Mouse (Mus musculus): ENCODE results near the gene Izumo1r. TPM values are rescaled to one million over a fixed set of nuclear protein-coding genes. Genes with fewer than 3 reads are reported as not detected.
A peak's percentile ranks its signal among the peaks of the same experiment; 100 is the strongest.

Gene Izumo1r
- polyA plus RNA-seq, 1 experiment from 2014 or later, result 0.15 TPM

DNA sequence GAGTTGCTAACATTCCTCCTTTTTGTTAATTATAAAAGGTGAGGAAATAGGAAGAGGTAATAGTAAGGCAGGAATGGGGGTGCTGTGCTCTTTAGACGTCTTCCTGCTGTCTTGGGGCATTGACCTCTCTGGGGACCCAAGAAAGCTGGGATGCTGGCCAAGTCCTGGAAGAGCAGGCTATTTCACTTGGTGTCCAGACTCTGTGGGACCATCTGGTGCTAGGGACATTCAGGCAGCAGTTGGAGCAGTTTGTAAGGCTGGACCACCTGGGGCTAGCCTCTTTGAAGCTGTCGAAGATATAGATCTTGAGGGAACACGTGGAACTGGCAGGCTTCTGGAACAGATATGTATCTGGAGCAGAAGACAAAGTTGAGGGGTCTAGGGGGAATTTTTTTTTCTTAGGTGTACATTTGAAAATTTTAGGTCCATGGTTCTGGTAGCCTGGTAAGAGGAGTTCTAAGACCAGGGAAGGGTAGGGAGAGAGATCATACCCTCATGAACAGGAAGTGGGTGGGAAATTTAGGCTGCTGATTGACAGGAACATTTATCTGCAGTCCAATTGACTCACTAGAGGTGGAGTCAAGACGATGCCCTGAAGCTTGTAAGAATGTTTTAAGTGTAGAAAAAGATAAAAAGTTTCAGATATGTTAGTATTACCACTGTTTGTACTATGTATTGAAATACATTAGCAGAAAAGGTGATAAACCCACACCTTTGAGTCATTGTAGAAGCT is 46.7 kb downstream of the Izumo1r start:
- H3K9me3 ChIP-seq, result no peaks in the 10 kb centered on the region
- peaks cover 52% of the 10 kb centered on the region for H3K27me3 ChIP-seq (replicated peaks; ENCODE audit: low read depth, poor library complexity, severe bottlenecking)
- WGBS, result 60% methylated on average over 4 of the region's 4 CpGs
- H3K4me3 ChIP-seq, result no peak overlapping the region
- H3K36me3 ChIP-seq (replicated peaks), result no peaks in the 10 kb centered on the region
- peaks cover 10% of the 10 kb centered on the region for H3K4me1 ChIP-seq
- no peak overlapping the region for H3K27ac ChIP-seq (replicated peaks)
- DNase-seq (ENCODE audit: low spot score), result no peak

DNA sequence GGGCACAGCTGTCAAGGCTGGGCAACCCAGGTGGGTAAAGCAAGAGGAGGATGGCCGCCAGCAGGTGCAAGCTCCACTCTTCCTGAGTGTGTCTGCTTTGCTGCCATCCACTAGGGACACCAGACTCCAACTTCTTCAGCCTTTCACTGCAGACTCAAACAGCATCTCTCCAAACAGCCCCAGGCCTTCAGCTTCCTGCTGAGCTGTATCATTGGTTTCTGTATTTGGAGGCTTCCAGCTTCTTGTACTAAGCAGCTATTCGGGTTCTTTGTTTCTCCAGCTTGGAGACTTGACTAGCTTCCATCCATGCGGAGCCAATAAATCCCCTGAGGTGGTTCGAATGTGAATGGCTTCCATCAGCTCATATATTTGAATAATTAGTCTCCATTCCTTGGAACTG is 49.2 kb downstream of the Izumo1r start:
- Histone ChIP-seq H3K36me3 (replicated peaks) (no peaks in the 10 kb centered on the region), H3K27me3 (replicated peaks; ENCODE audit: low read depth, poor library complexity, severe bottlenecking) (peaks cover 27% of the 10 kb centered on the region), H3K9me3 (peaks cover 5% of the 10 kb centered on the region; the same call in 1 of the 2 replicates), H3K4me1 (no peaks in the 10 kb centered on the region; the same call in 1 of the 2 replicates), H3K4me3 (no peak overlapping the region), H3K27ac (replicated peaks) (no peak overlapping the region)
- WGBS, result 63% methylated on average over 4 of the region's 4 CpGs
- no peak for DNase-seq (ENCODE audit: low spot score)

DNA sequence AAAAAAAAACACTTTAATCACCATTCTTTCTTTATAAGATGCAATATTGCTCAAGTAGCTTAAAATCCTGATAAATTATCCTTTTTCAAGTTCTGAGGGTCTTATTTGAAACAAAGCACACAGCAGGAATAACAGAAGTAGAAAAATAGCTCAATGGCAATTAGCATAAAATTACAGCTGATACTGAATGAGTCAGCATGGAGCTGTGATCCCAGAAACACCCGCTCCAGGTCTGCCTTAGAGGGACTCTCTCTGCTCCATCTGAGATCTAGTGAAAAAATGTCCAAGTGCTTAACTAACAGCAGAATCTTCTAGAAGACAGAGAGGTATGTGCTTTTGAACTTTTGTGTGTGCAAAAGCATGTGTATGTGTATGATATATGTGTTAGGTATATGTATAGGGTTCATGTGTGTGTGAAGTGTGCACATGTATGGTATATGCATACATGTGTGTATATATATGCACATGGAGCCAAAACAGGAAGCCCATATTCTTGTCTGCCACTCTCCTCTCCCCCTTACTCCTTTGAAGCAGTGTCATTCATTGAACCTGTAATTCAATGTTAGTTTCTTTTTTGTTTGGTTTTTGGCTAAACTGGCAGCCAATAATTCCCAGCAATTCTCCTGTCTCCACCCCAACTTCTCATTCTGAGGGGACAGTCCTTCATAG is 55.3 kb downstream of the Izumo1r start:
- H3K27me3 ChIP-seq (replicated peaks; ENCODE audit: low read depth, poor library complexity, severe bottlenecking), result no peaks in the 10 kb centered on the region
- 68% methylated on average over 1 of the region's 1 CpGs for WGBS

DNA sequence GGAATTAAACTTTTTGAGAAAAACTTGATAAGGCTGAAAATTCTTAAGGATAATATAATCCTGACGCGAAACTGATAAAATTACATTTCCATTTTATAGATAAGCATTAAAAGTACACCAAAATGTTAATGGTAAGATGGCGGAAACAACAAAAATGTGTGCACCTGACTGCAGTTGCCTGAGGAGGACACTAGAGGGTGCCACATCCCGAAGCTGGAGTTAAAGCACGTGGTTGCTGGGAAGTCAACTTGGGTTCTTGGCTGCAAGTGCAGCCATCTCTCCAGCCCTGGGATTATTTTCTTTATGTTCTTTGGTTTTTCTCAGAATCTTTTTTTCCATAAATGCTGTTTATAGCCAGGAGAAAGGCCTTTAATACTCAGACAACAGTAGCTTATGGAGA is 57.3 kb downstream of the Izumo1r start:
- H3K27me3 ChIP-seq (replicated peaks; ENCODE audit: low read depth, poor library complexity, severe bottlenecking), result no peaks in the 10 kb centered on the region
- 49% methylated on average over 5 of the region's 5 CpGs for WGBS
- no peaks in the 10 kb centered on the region for H3K36me3 ChIP-seq (replicated peaks)
- no peak overlapping the region for H3K27ac ChIP-seq (replicated peaks)
- peaks cover 3% of the 10 kb centered on the region; the same call in 1 of the 2 replicates for H3K9me3 ChIP-seq
- DNase-seq (ENCODE audit: low spot score), result peak; percentile 36
- no peaks in the 10 kb centered on the region for H3K4me1 ChIP-seq
- no peak overlapping the region for H3K4me3 ChIP-seq

More for the DNA sequence above, 55.3 kb downstream of the Izumo1r start:
- Histone ChIP-seq H3K4me3 (no peak overlapping the region), H3K4me1 (no peaks in the 10 kb centered on the region), H3K27ac (replicated peaks) (no peak overlapping the region), H3K9me3 (peaks cover 5% of the 10 kb centered on the region; the same call in 1 of the 2 replicates), H3K36me3 (replicated peaks) (no peaks in the 10 kb centered on the region)
- DNase-seq (ENCODE audit: low spot score), result no peak

DNA sequence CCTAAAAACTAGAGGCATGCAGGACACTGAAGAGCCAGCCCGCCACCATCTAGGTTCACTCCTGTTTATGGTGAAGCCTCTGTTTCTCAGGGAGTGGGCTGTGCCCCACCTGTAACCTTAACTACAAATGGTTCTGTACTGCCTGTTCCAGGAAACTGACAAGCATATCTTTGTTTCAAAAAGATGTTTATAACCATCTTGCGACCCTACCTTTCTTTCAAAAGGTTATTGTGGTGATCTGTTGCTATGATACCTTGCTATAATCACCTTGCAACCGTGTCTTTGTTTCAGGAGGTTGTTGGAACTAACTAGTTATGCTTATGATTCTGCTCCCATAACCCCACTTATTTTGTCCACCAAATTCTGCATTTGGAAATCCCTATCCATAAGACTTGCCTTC is 59.8 kb downstream of the Izumo1r start:
- H3K4me3 ChIP-seq, result no peak overlapping the region
- no peaks in the 10 kb centered on the region for H3K36me3 ChIP-seq (replicated peaks)
- WGBS, result 93% methylated on average over 3 of the region's 3 CpGs
- H3K27ac ChIP-seq (replicated peaks), result no peak overlapping the region
- no peak for DNase-seq (ENCODE audit: low spot score)
- no peaks in the 10 kb centered on the region for H3K9me3 ChIP-seq
- H3K27me3 ChIP-seq (replicated peaks; ENCODE audit: low read depth, poor library complexity, severe bottlenecking), result no peaks in the 10 kb centered on the region
- H3K4me1 ChIP-seq, result no peaks in the 10 kb centered on the region

DNA sequence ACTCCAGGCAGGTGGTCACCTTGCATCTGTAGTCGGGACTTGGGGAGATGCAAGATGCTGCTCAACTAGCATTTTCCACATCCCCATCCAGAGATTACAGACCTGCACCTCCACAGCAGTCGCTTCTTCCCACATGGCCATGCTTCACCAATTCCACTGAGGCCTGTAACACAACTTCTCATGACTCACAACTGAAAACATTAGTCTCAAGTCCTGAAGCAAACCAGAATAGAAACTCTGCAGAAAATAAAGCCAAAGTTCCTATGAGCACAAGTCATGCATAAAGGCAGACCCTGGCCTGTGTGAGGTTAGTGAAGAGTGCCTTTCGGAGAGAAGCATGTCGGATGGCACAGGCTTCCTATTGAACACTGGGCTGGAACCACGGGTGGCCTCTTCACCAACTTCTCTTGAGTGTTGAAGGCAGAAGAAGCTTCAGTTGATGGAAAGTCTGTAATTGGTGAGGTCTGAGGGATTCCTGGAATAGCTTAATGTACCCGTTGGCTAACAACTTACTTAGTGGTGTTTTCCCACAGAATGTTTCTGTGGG is 60.4 kb downstream of the Izumo1r start:
- DNase-seq (ENCODE audit: low spot score), result no peak
- Histone ChIP-seq H3K4me3 (no peak overlapping the region), H3K27me3 (replicated peaks; ENCODE audit: low read depth, poor library complexity, severe bottlenecking) (no peaks in the 10 kb centered on the region), H3K36me3 (replicated peaks) (no peaks in the 10 kb centered on the region), H3K4me1 (no peaks in the 10 kb centered on the region), H3K27ac (replicated peaks) (no peak overlapping the region), H3K9me3 (no peaks in the 10 kb centered on the region)
- WGBS, result 90% methylated on average over 6 of the region's 6 CpGs

DNA sequence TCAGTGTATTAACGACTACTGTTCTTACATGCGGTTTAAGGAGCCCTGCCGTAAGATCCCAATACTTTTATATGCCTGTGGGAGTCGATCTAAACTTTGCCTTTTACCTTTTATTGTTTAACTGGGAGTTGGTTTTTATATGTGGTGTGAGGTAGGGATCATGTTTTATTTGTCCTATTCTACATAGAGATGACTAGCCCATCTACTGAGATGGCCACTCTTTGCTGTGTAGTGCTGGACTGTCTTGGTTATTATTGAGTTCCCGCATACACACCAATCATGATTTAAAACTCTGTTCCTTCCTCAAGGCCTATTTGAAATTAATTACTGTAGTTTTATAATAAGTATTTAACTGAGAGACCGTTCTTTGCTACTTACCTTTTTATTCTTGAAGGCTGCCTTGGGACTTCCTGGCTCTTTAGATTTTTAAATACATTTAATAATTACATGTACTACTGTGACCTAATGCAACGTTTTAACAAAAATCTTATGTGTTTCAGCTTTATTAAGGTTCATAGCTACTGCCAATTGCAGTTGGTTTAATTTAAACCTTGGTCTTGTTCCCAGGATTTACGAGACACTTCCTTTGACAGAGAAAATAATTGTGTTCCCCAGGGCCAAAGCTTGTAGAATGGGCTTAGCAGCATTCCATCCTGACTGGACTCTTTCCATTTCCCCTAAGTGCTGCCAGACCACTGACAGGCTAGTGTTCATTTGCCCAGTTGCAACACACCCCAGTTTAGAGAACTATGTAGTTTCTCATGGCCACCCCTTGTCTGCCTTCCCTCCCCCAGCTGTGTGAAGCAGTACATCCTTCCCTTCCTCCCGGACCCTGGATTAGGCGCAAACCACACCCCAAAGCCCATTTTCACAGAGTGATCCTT is 61.6 kb downstream of the Izumo1r start:
- no peak for DNase-seq (ENCODE audit: low spot score)
- Histone ChIP-seq H3K4me1 (no peaks in the 10 kb centered on the region), H3K36me3 (replicated peaks) (peaks cover 5% of the 10 kb centered on the region; the same call in 1 of the 2 replicates), H3K27me3 (replicated peaks; ENCODE audit: low read depth, poor library complexity, severe bottlenecking) (no peaks in the 10 kb centered on the region), H3K9me3 (no peaks in the 10 kb centered on the region), H3K27ac (replicated peaks) (no peak overlapping the region), H3K4me3 (no peak overlapping the region)
- 86% methylated on average over 10 of the region's 10 CpGs for WGBS

DNA sequence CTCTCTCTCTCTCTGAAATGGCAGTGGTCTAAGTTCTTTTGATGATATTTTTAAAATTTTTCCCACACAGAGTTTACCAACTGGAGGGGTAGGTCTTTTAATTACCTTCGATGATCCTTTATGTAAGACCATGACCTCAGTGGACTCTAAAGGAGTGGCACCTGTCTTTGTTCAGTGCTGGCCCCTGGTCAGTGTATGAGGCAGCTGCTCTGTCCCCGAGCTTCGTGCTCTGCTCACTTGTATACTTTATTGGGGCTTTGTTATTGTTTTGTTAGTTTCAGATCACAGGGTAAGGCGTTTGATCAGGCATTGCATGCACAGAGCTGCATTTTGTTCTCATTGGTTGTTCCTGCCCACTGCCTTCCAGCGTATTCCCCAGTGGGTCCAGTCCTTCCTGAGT is 63.8 kb downstream of the Izumo1r start:
- DNase-seq (ENCODE audit: low spot score), result no peak
- H3K36me3 ChIP-seq (replicated peaks), result peaks cover 22% of the 10 kb centered on the region
- no peaks in the 10 kb centered on the region for H3K27me3 ChIP-seq (replicated peaks; ENCODE audit: low read depth, poor library complexity, severe bottlenecking)
- H3K27ac ChIP-seq (replicated peaks), result no peak overlapping the region
- 73% methylated on average over 5 of the region's 5 CpGs for WGBS
- H3K9me3 ChIP-seq, result no peaks in the 10 kb centered on the region
- H3K4me3 ChIP-seq, result no peak overlapping the region
- H3K4me1 ChIP-seq, result no peaks in the 10 kb centered on the region

DNA sequence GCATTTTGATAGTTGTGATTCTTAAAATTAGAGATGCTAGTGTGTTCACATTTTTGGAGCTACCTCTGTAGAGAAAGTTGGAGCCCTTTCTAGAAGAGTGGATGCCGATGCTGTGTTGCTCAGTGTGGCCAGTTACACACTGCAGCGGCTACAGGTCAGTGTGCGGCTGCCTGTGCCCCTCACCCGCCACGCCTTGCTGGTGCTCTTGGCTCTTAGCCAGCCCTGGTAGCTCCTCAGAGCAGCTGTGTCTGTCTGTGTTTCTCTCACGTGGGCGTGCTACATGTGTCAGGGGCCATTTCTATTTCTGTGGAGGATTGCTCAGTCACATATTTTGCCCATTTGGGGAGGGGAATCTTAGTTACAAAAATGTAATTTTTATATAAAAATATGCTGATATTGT is 64.2 kb downstream of the Izumo1r start:
- H3K27me3 ChIP-seq (replicated peaks; ENCODE audit: low read depth, poor library complexity, severe bottlenecking), result no peaks in the 10 kb centered on the region
- no peak overlapping the region for H3K27ac ChIP-seq (replicated peaks)
- H3K9me3 ChIP-seq, result no peaks in the 10 kb centered on the region
- H3K4me1 ChIP-seq, result no peaks in the 10 kb centered on the region
- H3K36me3 ChIP-seq (replicated peaks), result peaks cover 27% of the 10 kb centered on the region
- 80% methylated on average over 7 of the region's 7 CpGs for WGBS
- no peak overlapping the region for H3K4me3 ChIP-seq
- no peak for DNase-seq (ENCODE audit: low spot score)

Other genes starting within 250 kb of the Izumo1r start
- gene Piwil4, start 163.2 kb downstream of the Izumo1r start, polyA plus RNA-seq (2016; fragmentation: Nextera tagmentation; extraction: Ambion mirVana), result 0.23 TPM in 1 of 2 replicates, not detected in the other
- 6.3 and 7.6 TPM in 2 replicates for gene Fut4, start 151.6 kb downstream of the Izumo1r start, polyA plus RNA-seq (2016; fragmentation: Nextera tagmentation; extraction: Ambion mirVana)
- gene 1700012B09Rik, start 132.9 kb downstream of the Izumo1r start, polyA plus RNA-seq (2016; fragmentation: Nextera tagmentation; extraction: Ambion mirVana), result 0.23 and 0.54 TPM in 2 replicates
- gene Mre11a, start 119.3 kb downstream of the Izumo1r start, polyA plus RNA-seq (2016; fragmentation: Nextera tagmentation; extraction: Ambion mirVana), result 38.5 and 42.0 TPM in 2 replicates
- 48.5 and 50.0 TPM in 2 replicates for gene Ankrd49, start 119.1 kb downstream of the Izumo1r start, polyA plus RNA-seq (2016; fragmentation: Nextera tagmentation; extraction: Ambion mirVana)
- 0.23 and 0.32 TPM in 2 replicates for gene Gpr83, start 43.7 kb downstream of the Izumo1r start, polyA plus RNA-seq (2016; fragmentation: Nextera tagmentation; extraction: Ambion mirVana)
- gene Panx1, start 141.5 kb upstream of the Izumo1r start, polyA plus RNA-seq (2016; fragmentation: Nextera tagmentation; extraction: Ambion mirVana), result 68.7 and 70.9 TPM in 2 replicates
- not detected in 2 replicates for gene Hephl1, start 208.2 kb upstream of the Izumo1r start, polyA plus RNA-seq (2016; fragmentation: Nextera tagmentation; extraction: Ambion mirVana)